Comparison of ENCODE assay signal across 25 mouse cellular contexts in the genomic region with DNA sequence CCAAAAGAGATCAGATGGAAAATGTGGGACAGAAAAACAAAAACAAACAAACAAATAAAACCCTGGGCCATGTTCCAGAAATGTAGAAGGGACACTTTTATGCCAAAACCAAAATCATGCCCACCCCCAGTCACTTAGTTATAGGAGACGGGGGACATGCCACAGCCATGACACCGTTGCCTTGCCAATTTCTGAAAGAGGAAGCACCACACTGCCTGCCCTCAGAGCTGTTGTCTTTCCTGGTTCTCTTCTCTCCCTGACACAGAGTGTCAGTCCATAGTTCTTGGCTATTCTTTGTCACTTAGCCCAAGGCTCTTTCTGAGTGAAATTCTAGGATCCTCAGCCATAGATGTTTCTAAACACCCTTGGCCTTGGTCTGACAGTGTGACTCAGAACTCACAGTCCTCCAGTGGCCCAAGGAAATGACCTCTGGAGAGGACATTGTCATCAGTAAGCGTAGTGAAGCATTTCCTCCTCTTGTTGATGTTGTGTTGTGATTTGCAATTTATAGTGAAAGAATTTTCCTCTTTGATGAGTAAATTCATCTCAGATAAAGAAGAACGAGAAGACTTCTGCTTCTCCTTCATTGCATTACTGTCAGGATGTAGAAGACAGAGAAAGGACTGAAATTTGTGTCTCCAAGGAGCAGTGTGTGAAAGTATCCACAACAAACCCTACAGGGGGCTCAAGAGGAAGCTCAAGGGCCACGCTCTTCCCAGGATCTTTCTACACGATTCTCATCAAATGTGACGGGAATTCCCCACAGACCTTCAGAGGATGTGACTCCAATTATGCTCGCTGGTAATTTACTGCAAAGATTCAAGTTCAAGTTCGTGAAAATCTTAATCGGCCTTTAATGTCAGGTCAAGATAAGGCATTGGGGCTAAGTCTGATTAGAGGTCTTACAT. TPM values are rescaled to one million over a fixed set of nuclear protein-coding genes. Genes with fewer than 3 reads are reported as not detected.
DNase-seq lines count a peak whose midpoint lies in the region; ATAC-seq and TF ChIP-seq lines count a peak whose summit lies in the region.
"Had no signal": no experiment of that assay in that cellular context is flagged by ENCODE, and none has a peak within 500 bp of the region (broad histone marks: within the 10 kb centered on the region; RNA-seq: fewer than 3 reads in every experiment).

No protein-coding gene starts in this region.

- H3K27me3 ChIP-seq in heart, embryonic 11.5 days (ENCODE audit: control insufficient read depth, insufficient read depth, low read length): no peaks in the 10 kb centered on the region; the same call in 1 of the 2 replicates
- H3K27me3 ChIP-seq in embryonic facial prominence, embryonic 10.5 days (replicated peaks; ENCODE audit: low read depth, poor library complexity, severe bottlenecking): no peaks in the 10 kb centered on the region
- H3K27me3 ChIP-seq: embryonic facial prominence, embryonic 13.5 days; intestine, embryonic 15.5 days; neural tube, embryonic 15.5 days; stomach, embryonic 15.5 days had no signal

- no peaks in the 10 kb centered on the region for H3K36me3 ChIP-seq in heart, embryonic 11.5 days (ENCODE audit: control insufficient read depth, insufficient read depth, low read length)
- H3K36me3 ChIP-seq in embryonic facial prominence, embryonic 10.5 days (replicated peaks): no peaks in the 10 kb centered on the region
- H3K36me3 ChIP-seq: embryonic facial prominence, embryonic 13.5 days; intestine, embryonic 15.5 days; neural tube, embryonic 15.5 days; stomach, embryonic 15.5 days had no signal

- WGBS in heart, embryonic 11.5 days (ENCODE audit: insufficient replicate concordance): 74% methylated on average over 10 of the region's 10 CpGs
- WGBS in embryonic facial prominence, embryonic 10.5 days: 80% methylated on average over 10 of the region's 10 CpGs

- no peak overlapping the region for H3K4me2 ChIP-seq in heart, embryonic 11.5 days
- H3K4me2 ChIP-seq: embryonic facial prominence, embryonic 13.5 days; intestine, embryonic 15.5 days; midbrain, embryonic 11.5 days; neural tube, embryonic 15.5 days; stomach, embryonic 15.5 days had no signal

- DNase-seq in heart, adult 11 months: peak; percentile 93
- DNase-seq in kidney, postnatal 14 days: peak; percentile 50
- no peak for DNase-seq in kidney, postnatal 10 days
- no peak for DNase-seq in embryonic facial prominence, embryonic 10.5 days (ENCODE audit: low spot score)
- no peak for DNase-seq in left cerebral cortex, adult 2 months (ENCODE audit: extremely low spot score in 1 of 2, low spot score in 2 of 2)
- DNase-seq: cerebellum, adult 18-20 months; gastrocnemius, postnatal 10 days; heart, postnatal 4 days; right cerebral cortex, adult 18-20 months; right cerebral cortex, postnatal 4 days; thymus, postnatal 25 days had no signal

- H3K9ac ChIP-seq in heart, embryonic 11.5 days (ENCODE audit: low read depth, low read length): no peak overlapping the region
- H3K9ac ChIP-seq: embryonic facial prominence, embryonic 13.5 days; intestine, embryonic 15.5 days; liver, embryonic 14.5 days; neural tube, embryonic 15.5 days; stomach, embryonic 15.5 days had no signal

- intact Hi-C loops in left cerebral cortex, adult 2 months (cut with DNase I): no loop called here

- no peaks in the 10 kb centered on the region for H3K4me1 ChIP-seq in heart, embryonic 11.5 days (ENCODE audit: control insufficient read depth, insufficient read depth, low read length)
- H3K4me1 ChIP-seq in embryonic facial prominence, embryonic 10.5 days: no peaks in the 10 kb centered on the region
- H3K4me1 ChIP-seq: embryonic facial prominence, embryonic 13.5 days; intestine, embryonic 15.5 days; neural tube, embryonic 15.5 days; stomach, embryonic 15.5 days had no signal

- TF ChIP-seq CTCF in left cerebral cortex, adult 2 months (IDR thresholded peaks at IDR 0.05): no peak

- H3K4me3 ChIP-seq in heart, embryonic 11.5 days (ENCODE audit: low read depth, low read length): no peak overlapping the region
- no peak overlapping the region for H3K4me3 ChIP-seq in embryonic facial prominence, embryonic 10.5 days
- no peak overlapping the region for H3K4me3 ChIP-seq in left cerebral cortex, adult 2 months
- H3K4me3 ChIP-seq: embryonic facial prominence, embryonic 13.5 days; erythroblast, embryonic 14.5 days; intestine, embryonic 15.5 days; neural tube, embryonic 15.5 days; stomach, embryonic 15.5 days had no signal

- no peak for ATAC-seq in heart, embryonic 11.5 days (replicated peaks; ENCODE audit: insufficient number of reproducible peaks, low FRiP score, low TSS enrichment)
- ATAC-seq in granulocyte monocyte progenitor cell, adult 5-6 weeks (replicated peaks; ENCODE audit: poor library complexity, severe bottlenecking): peak; percentile 52
- ATAC-seq: forebrain, embryonic 14.5 days; hindbrain, embryonic 16.5 days; intestine, embryonic 15.5 days had no signal

- no peak overlapping the region for H3K27ac ChIP-seq in heart, embryonic 11.5 days (ENCODE audit: low read depth, low read length)
- no peak overlapping the region for H3K27ac ChIP-seq in embryonic facial prominence, embryonic 10.5 days (replicated peaks)
- H3K27ac ChIP-seq in left cerebral cortex, adult 2 months: no peak overlapping the region
- H3K27ac ChIP-seq: embryonic facial prominence, embryonic 13.5 days; intestine, embryonic 15.5 days; liver, embryonic 14.5 days; macrophage; neural tube, embryonic 15.5 days; stomach, embryonic 15.5 days had no signal

- H3K9me3 ChIP-seq in heart, embryonic 11.5 days (replicated peaks; ENCODE audit: control insufficient read depth, low read length): no peaks in the 10 kb centered on the region
- no peaks in the 10 kb centered on the region for H3K9me3 ChIP-seq in embryonic facial prominence, embryonic 10.5 days
- H3K9me3 ChIP-seq: embryonic facial prominence, embryonic 13.5 days; intestine, embryonic 15.5 days; neural tube, embryonic 15.5 days; stomach, embryonic 15.5 days had no signal

RNA-seq across cellular contexts. Expression of a gene that starts 12.4 kb away (rescaled TPM):
- polyA plus RNA-seq in heart, embryonic 11.5 days (2014; fragmentation: Nextera tagmentation; extraction: Ambion mirVana): 2.2 and 3.0 TPM in 2 replicates
- total RNA-seq in granulocyte monocyte progenitor cell, adult 5-6 weeks (2014; fragmentation: Nextera tagmentation): not detected in 2 replicates
- total RNA-seq in granulocyte monocyte progenitor cell, adult 5-6 weeks (2017): not detected in 2 replicates
- polyA plus RNA-seq in embryonic facial prominence, embryonic 10.5 days (2016; fragmentation: Nextera tagmentation; extraction: Ambion mirVana): 0.59 and 1.00 TPM in 2 replicates
- 1 to 10 TPM; 1.9 to 2.4 TPM for total RNA-seq in left cerebral cortex, adult 2 months (2021)
- total RNA-seq: MEL had no signal
- polyA plus RNA-seq: C2C12; erythroblast, embryonic 14.5 days; macrophage had no signal

RNA-seq across cellular contexts. Expression of a gene that starts 51.3 kb away (rescaled TPM):
- polyA plus RNA-seq in heart, embryonic 11.5 days (2014; fragmentation: Nextera tagmentation; extraction: Ambion mirVana): 651 and 686 TPM in 2 replicates
- total RNA-seq in granulocyte monocyte progenitor cell, adult 5-6 weeks (2014; fragmentation: Nextera tagmentation): 64.1 and 67.3 TPM in 2 replicates
- 41.2 and 42.4 TPM in 2 replicates for total RNA-seq in granulocyte monocyte progenitor cell, adult 5-6 weeks (2017)
- polyA plus RNA-seq in embryonic facial prominence, embryonic 10.5 days (2016; fragmentation: Nextera tagmentation; extraction: Ambion mirVana): 545 and 577 TPM in 2 replicates
- total RNA-seq in left cerebral cortex, adult 2 months (2021): 100 to 1,000 TPM; 818 to 835 TPM
- total RNA-seq: MEL had no signal
- polyA plus RNA-seq: erythroblast, embryonic 14.5 days had no signal

Comparison
In these comparisons a context has a peak if more than half of its experiments do, and no peak if none do; other contexts are left out.
1. DNase-seq: peak in heart, adult 11 months (single experiment) and kidney, postnatal 14 days (single experiment); none in kidney, postnatal 10 days (single experiment), embryonic facial prominence, embryonic 10.5 days (single experiment) and left cerebral cortex, adult 2 months (0 of 2).
2. RNA of a gene that starts 51.3 kb away (total RNA-seq): 818 to 835 TPM in left cerebral cortex, adult 2 months; 41.2 to 67.3 TPM in granulocyte monocyte progenitor cell, adult 5-6 weeks; every median in the first group is over 10 times any median in the second.